Mouse (Mus musculus) small intestine, adult 2 months (tissue): ENCODE measurements around the gene Adamtsl1. TPM values are rescaled to one million over a fixed set of nuclear protein-coding genes. Genes with fewer than 3 reads are reported as not detected.

Source experiments
- H3K27ac ChIP-seq: fragments of 200-500 bp; 2 replicates; pipeline ENCODE4 v1.5.1; 2012; ENCODE audit warnings: low read depth, low read length, control low read depth, inconsistent platforms; ENCODE audit not compliant: insufficient read depth
- H3K27me3 ChIP-seq: fragments of 200-500 bp; 2 replicates; pipeline ENCODE4 v1.6.1; 2012; ENCODE audit warnings: mild to moderate bottlenecking, moderate library complexity, low read length, inconsistent platforms; ENCODE audit not compliant: control insufficient read depth, insufficient read depth
- H3K36me3 ChIP-seq: fragments of 200-500 bp; 2 replicates; pipeline ENCODE4 v1.6.1; 2012; ENCODE audit warnings: mild to moderate bottlenecking, low read length, control low read depth, inconsistent platforms; ENCODE audit not compliant: control insufficient read depth, insufficient read depth
- H3K4me1 ChIP-seq: fragments of 200-500 bp; 2 replicates; pipeline ENCODE4 v1.6.1; 2012; ENCODE audit warnings: low read length, inconsistent platforms, mixed read lengths; ENCODE audit not compliant: control insufficient read depth, insufficient read depth, insufficient read length
- H3K4me3 ChIP-seq: fragments of 200-500 bp; 2 replicates; pipeline ENCODE4 v1.5.1; 2012; ENCODE audit warnings: low read depth, mild to moderate bottlenecking, control low read depth, inconsistent platforms, low read length, moderate library complexity
- CTCF ChIP-seq: fragments of 200-500 bp; IDR thresholded peaks from 2 replicates; pipeline ENCODE4 v1.5.1; 2012; ENCODE audit warnings: low read depth, mild to moderate bottlenecking, control low read depth, inconsistent platforms, low read length, moderate library complexity, mixed read lengths; ENCODE audit not compliant: insufficient replicate concordance, insufficient read length; ENCODE audit errors: extremely low read depth
- POLR2A ChIP-seq: fragments of 200-500 bp; IDR thresholded peaks from 2 replicates; pipeline ENCODE4 v1.6.1; 2012; ENCODE audit warnings: low read depth, mild to moderate bottlenecking, control low read depth, inconsistent platforms, low read length, moderate library complexity
- WGBS: fragments of 180-500 bp; shearing (Covaris S2); methylation state at CpG from one replicate; pipeline ENCODE4 v1.1.7; 2018; 5-methylcytosine and 5-hydroxymethylcytosine counted together
- polyA plus RNA-seq: library from polyadenylated mRNA; depleted of rRNA; stranded (reverse); fragments of >200 nt; gene quantifications from 2 replicates; pipeline ENCODE4 v1.2.3, GENCODE M21; 2012

The Adamtsl1 gene
- polyA plus RNA-seq, 1 experiment: 1.1 TPM

- Histone ChIP-seq H3K27ac (no peak overlapping the region), H3K36me3 (no peaks in the 10 kb centered on the region), H3K27me3 (no peaks in the 10 kb centered on the region), H3K4me3 (no peak overlapping the region), H3K4me1 (no peaks in the 10 kb centered on the region)
- TF ChIP-seq POLR2A (no peak), CTCF (no peak)
- 85% methylated on average over 3 of the region's 3 CpGs for WGBS
These were observed 936.5 kb downstream of the Adamtsl1 start for GRCm38 (mm10) chr4:86450468-86450867.

- TF ChIP-seq POLR2A (no peak), CTCF (no peak)
- 96% methylated on average over 5 of the region's 5 CpGs for WGBS
- no peak overlapping the region for H3K27ac ChIP-seq
- H3K4me3 ChIP-seq: no peak overlapping the region
- H3K27me3 ChIP-seq: no peaks in the 10 kb centered on the region
- H3K4me1 ChIP-seq: no peaks in the 10 kb centered on the region
- no peaks in the 10 kb centered on the region for H3K36me3 ChIP-seq
These were observed 950.8 kb downstream of the Adamtsl1 start for GRCm38 (mm10) chr4:86464808-86465207.
